ENCODE assay signal across 10 mouse cellular contexts in the genomic region with DNA sequence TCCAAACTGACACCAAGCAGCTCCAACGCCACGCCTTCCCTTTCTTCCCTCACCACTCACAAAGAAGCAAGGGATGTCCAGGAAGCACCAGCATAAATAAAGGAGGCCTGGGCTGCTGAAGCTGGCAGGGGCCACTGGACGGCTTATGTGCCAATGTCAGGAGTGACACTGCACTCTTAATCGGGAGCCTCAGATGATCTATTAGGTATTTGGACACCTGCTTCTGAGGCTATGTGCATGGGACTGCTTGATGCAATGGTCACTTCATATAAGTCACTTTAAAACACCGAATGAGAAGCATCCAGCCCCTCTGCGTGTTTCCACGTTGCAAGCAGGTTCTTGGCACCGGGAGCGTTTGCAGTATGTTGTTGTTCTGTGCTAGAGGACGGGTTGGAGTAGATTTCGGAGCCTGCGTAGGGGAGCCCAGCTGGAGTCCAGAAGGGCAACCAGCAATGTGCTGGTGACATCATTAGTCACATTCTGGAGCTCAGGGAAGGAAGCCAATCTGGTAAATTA.
DNase-seq lines count a peak whose midpoint lies in the region; ATAC-seq and TF ChIP-seq lines count a peak whose summit lies in the region.
"Had no signal": no experiment of that assay in that cellular context is flagged by ENCODE, and none has a peak within 500 bp of the region (broad histone marks: within the 10 kb centered on the region; RNA-seq: fewer than 3 reads in every experiment).

No protein-coding gene starts in this region.

- intact Hi-C loops in left cerebral cortex, adult 2 months (cut with DNase I), result no loop called here
- intact Hi-C loops in gastrocnemius, postnatal 36 days (cut with DNase I), result no loop called here

- no peak overlapping the region for H3K4me3 ChIP-seq in midbrain, embryonic 13.5 days (replicated peaks)
- H3K4me3 ChIP-seq in midbrain, embryonic 11.5 days (ENCODE audit: low read depth, low read length), result no peak overlapping the region
- no peak overlapping the region for H3K4me3 ChIP-seq in forebrain, embryonic 15.5 days
- no peak overlapping the region for H3K4me3 ChIP-seq in left cerebral cortex, adult 2 months
- H3K4me3 ChIP-seq: embryonic facial prominence, embryonic 15.5 days had no signal

- H3K27ac ChIP-seq in midbrain, embryonic 13.5 days, result peak overlapping the region; percentile 3; the same call in 1 of the 2 replicates
- no peak overlapping the region for H3K27ac ChIP-seq in midbrain, embryonic 11.5 days (ENCODE audit: low read depth, low read length)
- peak overlapping the region; percentile 86 for H3K27ac ChIP-seq in forebrain, embryonic 15.5 days (replicated peaks)
- no peak overlapping the region for H3K27ac ChIP-seq in left cerebral cortex, adult 2 months
- H3K27ac ChIP-seq: embryonic facial prominence, embryonic 15.5 days had no signal

- TF ChIP-seq CTCF in left cerebral cortex, adult 2 months (IDR thresholded peaks at IDR 0.05), result no peak

- no peak overlapping the region for H3K9ac ChIP-seq in midbrain, embryonic 13.5 days (replicated peaks)
- no peak overlapping the region for H3K9ac ChIP-seq in midbrain, embryonic 11.5 days (ENCODE audit: low read length)
- no peak overlapping the region for H3K9ac ChIP-seq in forebrain, embryonic 15.5 days (replicated peaks)
- H3K9ac ChIP-seq: embryonic facial prominence, embryonic 15.5 days had no signal

- WGBS in midbrain, embryonic 13.5 days, result 71% methylated on average over 12 of the region's 12 CpGs
- WGBS in midbrain, embryonic 11.5 days, result 80% methylated on average over 12 of the region's 12 CpGs
- WGBS in forebrain, embryonic 15.5 days, result 40% methylated on average over 12 of the region's 12 CpGs

- H3K4me1 ChIP-seq in midbrain, embryonic 13.5 days (replicated peaks), result no peaks in the 10 kb centered on the region; the same call in 1 of the 2 replicates
- no peaks in the 10 kb centered on the region for H3K4me1 ChIP-seq in midbrain, embryonic 11.5 days (ENCODE audit: control insufficient read depth, insufficient read depth, low read length)
- H3K4me1 ChIP-seq in forebrain, embryonic 15.5 days, result peaks cover 16% of the 10 kb centered on the region
- H3K4me1 ChIP-seq: embryonic facial prominence, embryonic 15.5 days had no signal

- DNase-seq in midbrain, embryonic 11.5 days (ENCODE audit: low spot score, missing footprints), result no peak
- DNase-seq in left cerebral cortex, adult 2 months (ENCODE audit: extremely low spot score in 1 of 2, low spot score in 2 of 2), result peak; percentile 41 to 43
- DNase-seq in right cerebral cortex, postnatal 25 days, result peak; percentile 61
- DNase-seq in yolk sac, embryonic 10.5 days (ENCODE audit: low spot score), result no peak
- DNase-seq in gastrocnemius, postnatal 36 days, result no peak
- DNase-seq in spleen, adult 18-20 months, result no peak

- H3K9me3 ChIP-seq in midbrain, embryonic 13.5 days, result no peaks in the 10 kb centered on the region
- H3K9me3 ChIP-seq in midbrain, embryonic 11.5 days (ENCODE audit: control insufficient read depth, low read length), result 0 out of 2 replicates have a peak, but pooled peaks cover 2% of the 10 kb centered on the region
- no peaks in the 10 kb centered on the region for H3K9me3 ChIP-seq in forebrain, embryonic 15.5 days

- ATAC-seq in midbrain, embryonic 13.5 days, result 0 out of 2 replicates have a peak, but pooled peaks have one; percentile 62
- no peak for ATAC-seq in midbrain, embryonic 11.5 days (ENCODE audit: low FRiP score)
- ATAC-seq in forebrain, embryonic 15.5 days (replicated peaks), result peak; percentile 96
- ATAC-seq: Patski had no signal

- H3K36me3 ChIP-seq in midbrain, embryonic 13.5 days, result no peaks in the 10 kb centered on the region
- no peaks in the 10 kb centered on the region for H3K36me3 ChIP-seq in midbrain, embryonic 11.5 days (ENCODE audit: control insufficient read depth, insufficient read depth, low read length)
- no peaks in the 10 kb centered on the region for H3K36me3 ChIP-seq in forebrain, embryonic 15.5 days
- H3K36me3 ChIP-seq: embryonic facial prominence, embryonic 15.5 days had no signal

- H3K27me3 ChIP-seq in midbrain, embryonic 13.5 days, result no peaks in the 10 kb centered on the region
- H3K27me3 ChIP-seq in midbrain, embryonic 11.5 days (ENCODE audit: control insufficient read depth, insufficient read depth, low read length), result no peaks in the 10 kb centered on the region
- no peaks in the 10 kb centered on the region for H3K27me3 ChIP-seq in forebrain, embryonic 15.5 days
- H3K27me3 ChIP-seq: embryonic facial prominence, embryonic 15.5 days; Patski had no signal

- no peak overlapping the region for H3K4me2 ChIP-seq in midbrain, embryonic 13.5 days (replicated peaks)
- H3K4me2 ChIP-seq in midbrain, embryonic 11.5 days, result no peak overlapping the region
- peak overlapping the region; percentile 19; the same call in 1 of the 2 replicates for H3K4me2 ChIP-seq in forebrain, embryonic 15.5 days (replicated peaks)
- H3K4me2 ChIP-seq: embryonic facial prominence, embryonic 15.5 days had no signal

Comparison
In these comparisons a context has a peak if more than half of its experiments do, and no peak if none do; other contexts are left out.
1. H3K27ac ChIP-seq: peak in midbrain, embryonic 13.5 days (single experiment) and forebrain, embryonic 15.5 days (single experiment); none in midbrain, embryonic 11.5 days (single experiment) and left cerebral cortex, adult 2 months (single experiment).
2. DNase-seq: peak in left cerebral cortex, adult 2 months (2 of 2) and right cerebral cortex, postnatal 25 days (single experiment); none in midbrain, embryonic 11.5 days (single experiment), yolk sac, embryonic 10.5 days (single experiment), gastrocnemius, postnatal 36 days (0 of 2) and spleen, adult 18-20 months (0 of 2).